Mouse (Mus musculus): ENCODE measurements around the gene Brms1l.

DNA sequence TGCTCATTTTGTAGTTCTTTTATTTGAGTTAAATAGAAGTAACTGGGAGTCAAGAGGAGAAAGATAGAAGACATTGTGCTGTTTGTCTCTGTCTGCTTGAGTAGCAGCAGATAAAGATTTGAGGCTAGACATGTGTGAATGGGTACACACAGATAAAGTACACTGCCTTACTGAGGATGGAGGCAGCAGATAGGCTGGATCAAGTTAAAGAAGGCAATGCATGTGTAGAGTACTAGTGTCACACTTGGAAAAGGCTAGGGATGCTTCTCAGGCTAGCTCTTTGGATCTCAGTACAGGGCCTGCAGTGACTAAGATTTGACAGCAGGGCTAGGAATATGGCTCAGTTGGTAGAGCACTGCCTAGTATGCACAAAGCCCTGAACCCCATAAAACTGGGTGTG lies 14.5 kb downstream of the Brms1l start:
- no peak for TF ChIP-seq POLR2AphosphoS5 (IDR thresholded peaks at IDR 0.05; ENCODE audit: borderline replicate concordance, low read depth, low read length)
- TF ChIP-seq POLR2A (IDR thresholded peaks at IDR 0.05; ENCODE audit: control insufficient read depth in 1 of 2, insufficient read depth in 1 of 2, low read depth in 1 of 2, low read length in 2 of 2, poor library complexity in 1 of 2): no peak
- no peak for TF ChIP-seq USF1 (IDR thresholded peaks at IDR 0.05; ENCODE audit: low read depth, low read length)
- TF ChIP-seq CTCF (IDR thresholded peaks at IDR 0.05 in 2 of 3, conservative IDR thresholded peaks at IDR 0.05 in 1 of 3; ENCODE audit: control insufficient read depth in 1 of 3, insufficient read depth in 1 of 3, low read depth in 2 of 3, low read length in 3 of 3, poor library complexity in 1 of 3, severe bottlenecking in 1 of 3): peak in 1 of 3 experiments; percentile 18; a peak in 1 of 6 replicates
- no peak for TF ChIP-seq ELF1 (IDR thresholded peaks at IDR 0.05; ENCODE audit: low read depth, low read length)
- TF ChIP-seq E2F4 (IDR thresholded peaks at IDR 0.05; ENCODE audit: borderline replicate concordance, low read depth, low read length): no peak
- peak; percentile 56; the same call in 1 of the 2 replicates for TF ChIP-seq ETS1 (IDR thresholded peaks at IDR 0.05; ENCODE audit: low read depth, low read length)
